Mouse (Mus musculus) mature B cell (primary cell): Measurements from ENCODE around the gene Tmem217.

Experiments used
- in situ Hi-C: fragments of 300-500 bp; cut with MboI; formaldehyde crosslinking; loops from 2 replicates; pipeline ENCODE4 v1.14.3; 2019

Tmem217 gene

GRCm38 (mm10) chr17:29489971-29490712, 62.0 kb downstream of the Tmem217 start:
- in situ Hi-C loops, result loop anchor here (5.0 kb wide), 2 partner anchors 53 to 93 kb away; no protein-coding TSS in a partner anchor

DNA sequence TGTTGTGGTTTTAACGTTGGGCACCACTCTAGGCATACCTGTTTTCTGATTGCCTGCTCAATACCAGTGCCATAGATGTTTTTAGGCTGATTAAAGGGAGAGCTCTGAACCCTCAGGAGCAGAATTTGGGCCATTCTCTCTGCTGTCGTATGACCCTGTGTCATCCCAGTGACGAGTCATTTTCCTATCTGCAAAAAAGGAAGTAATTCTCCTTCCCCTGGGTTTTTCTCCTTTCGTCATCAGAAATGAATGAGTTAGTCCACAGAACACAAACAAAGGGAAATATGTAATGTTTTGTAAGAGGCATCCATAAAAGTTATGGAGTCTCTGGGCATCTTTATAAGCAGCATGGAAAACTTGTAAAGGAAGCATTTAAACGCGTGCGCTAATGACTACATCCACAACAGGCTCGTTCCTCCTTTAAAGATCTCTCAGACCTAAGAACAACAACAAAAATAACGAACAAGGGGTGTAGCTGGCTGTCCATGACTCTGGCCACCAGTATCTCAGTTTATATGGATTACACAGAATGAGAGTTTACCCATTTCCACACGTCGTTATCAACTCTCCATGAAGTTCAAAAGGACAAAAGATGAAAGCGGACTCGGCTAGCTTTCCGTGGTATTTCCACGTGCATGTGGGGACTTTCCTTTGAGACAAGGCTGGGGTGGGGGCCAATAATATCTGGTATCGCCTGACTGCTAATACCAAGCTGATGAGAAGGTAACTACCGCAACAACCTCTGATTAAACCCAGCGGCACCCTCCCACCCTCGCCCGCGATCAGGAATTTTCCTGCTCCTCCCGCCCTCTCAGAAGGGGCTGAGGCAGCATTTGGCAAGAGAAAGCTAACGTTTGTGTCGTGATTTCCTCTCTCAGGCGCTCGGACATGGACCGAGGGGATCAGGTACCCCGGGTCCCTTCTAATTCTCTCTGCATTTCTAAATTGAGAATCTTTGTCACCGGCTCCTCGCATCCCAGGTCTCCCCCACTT, 62.9 kb downstream of the Tmem217 start:
- in situ Hi-C loops, result loop anchor here (5.0 kb wide), 1 partner anchor 52 kb away; no protein-coding TSS in a partner anchor

GRCm38 (mm10) chr17:29488257-29488977, 63.8 kb downstream of the Tmem217 start:
- in situ Hi-C loops, result loop anchor here (5.0 kb wide), 1 partner anchor 51 kb away; no protein-coding TSS in a partner anchor

GRCm38 (mm10) chr17:29485336-29486233, 66.6 kb downstream of the Tmem217 start:
- in situ Hi-C loops, result loop anchor here (5.0 kb wide), 1 partner anchor 48 kb away; no protein-coding TSS in a partner anchor

DNA sequence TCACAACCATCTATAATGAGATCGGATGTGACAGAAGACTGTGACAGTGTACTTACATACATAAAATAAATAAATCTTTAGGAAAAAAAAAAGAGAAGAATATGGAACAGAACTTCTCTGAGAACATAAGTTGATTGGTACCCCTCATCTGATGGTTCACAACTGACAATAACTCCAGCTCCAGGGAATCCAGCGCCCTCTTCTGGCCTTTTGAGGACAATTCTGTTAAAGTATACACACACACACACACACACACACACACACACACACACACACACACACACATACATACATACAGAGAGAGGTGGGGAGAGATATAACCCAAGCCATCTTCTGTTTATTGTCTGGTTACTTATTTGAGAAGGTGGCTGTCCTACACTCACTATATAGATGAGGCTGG, 67.8 kb downstream of the Tmem217 start:
- in situ Hi-C loops, result no loop called here

DNA sequence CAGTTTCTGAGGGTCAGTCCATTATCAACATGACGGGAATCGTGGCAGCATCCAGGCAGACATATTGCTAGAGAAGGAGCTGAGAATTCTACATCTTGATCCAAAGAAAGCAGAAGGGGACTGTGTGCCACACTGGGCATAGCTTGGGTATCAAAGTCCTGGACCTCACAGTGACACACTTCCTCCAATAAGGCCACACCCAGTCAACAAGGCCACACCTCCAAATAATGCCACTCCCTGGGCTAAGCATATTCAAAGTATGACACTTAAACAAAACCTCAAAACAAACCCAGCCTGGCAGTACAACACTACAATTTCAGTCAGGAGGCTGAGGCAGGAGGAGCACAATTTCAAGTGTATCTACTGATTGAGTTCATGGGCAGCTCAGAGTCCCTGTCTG, 68.9 kb downstream of the Tmem217 start:
- in situ Hi-C loops, result no loop called here

DNA sequence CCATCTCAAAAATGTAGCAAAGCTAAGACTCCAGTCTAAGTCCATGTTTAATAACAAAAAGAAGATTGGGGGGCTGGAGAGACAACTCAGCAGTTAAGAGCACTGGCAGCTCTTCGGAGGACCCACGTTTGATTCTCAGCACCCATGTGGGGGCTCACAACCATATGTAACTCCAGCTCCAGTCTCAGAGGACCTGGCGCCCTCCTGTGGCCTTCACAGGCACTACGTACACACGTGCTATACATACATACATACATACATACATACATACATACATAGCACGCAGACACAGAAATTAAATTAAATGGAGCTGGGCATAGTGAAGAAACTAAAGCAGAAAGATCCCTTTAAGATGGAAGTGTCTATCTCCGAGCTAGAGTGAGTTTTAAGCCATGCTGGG, 69.6 kb downstream of the Tmem217 start:
- in situ Hi-C loops, result no loop called here

DNA sequence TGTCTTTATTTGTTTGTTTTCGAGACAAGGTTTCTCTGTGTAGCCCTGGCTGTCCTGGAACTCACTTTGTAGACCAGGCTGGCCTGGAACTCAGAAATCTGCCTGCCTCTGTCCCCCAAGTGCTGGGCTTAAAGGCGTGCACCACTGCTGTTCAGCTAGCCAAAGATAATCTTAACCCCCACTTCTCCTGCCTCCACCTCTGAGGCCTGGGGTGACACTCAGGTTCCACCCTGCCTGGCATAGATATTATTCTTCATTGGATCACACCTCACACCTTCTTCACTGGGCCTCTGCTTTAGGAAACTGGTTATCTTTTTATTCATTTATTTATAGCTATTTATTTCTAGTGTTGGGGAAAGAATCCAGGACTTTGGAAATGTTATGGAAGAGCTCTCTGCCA, 71.9 kb downstream of the Tmem217 start:
- in situ Hi-C loops, result no loop called here

- in situ Hi-C loops, result no loop called here
These were observed 73.9 kb downstream of the Tmem217 start for GRCm38 (mm10) chr17:29478271-29478670.

- in situ Hi-C loops, result no loop called here
These were observed 74.8 kb downstream of the Tmem217 start for GRCm38 (mm10) chr17:29477357-29477756.

GRCm38 (mm10) chr17:29476461-29476860, 75.7 kb downstream of the Tmem217 start:
- in situ Hi-C loops, result no loop called here
